Mouse (Mus musculus): Measurements from ENCODE around the gene Ncbp1.

DNA sequence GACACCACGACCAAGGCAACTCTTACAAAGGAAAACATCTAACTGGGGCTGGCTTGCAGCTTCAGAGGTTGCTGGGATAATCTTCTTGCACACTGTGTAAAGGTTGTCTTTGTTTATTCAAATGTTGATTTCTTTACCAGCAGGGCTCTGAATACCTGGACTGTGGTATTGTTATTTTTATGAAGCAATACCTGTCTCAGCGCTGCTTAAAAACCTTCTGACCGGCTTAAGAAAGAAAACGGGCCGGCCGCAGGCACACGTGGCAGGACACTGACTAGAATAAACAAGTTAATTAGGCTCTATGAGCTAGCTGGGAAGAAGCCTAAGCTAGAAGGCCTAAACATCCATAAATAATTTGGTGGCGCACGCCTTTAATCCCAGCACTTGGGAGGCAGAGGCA is 47.5 kb downstream of the Ncbp1 start:
- no peak for TF ChIP-seq CTCF (IDR thresholded peaks at IDR 0.05; ENCODE audit: extremely low read depth, insufficient read depth, insufficient read length, insufficient replicate concordance)
- no peak for TF ChIP-seq POLR2A (IDR thresholded peaks at IDR 0.05; ENCODE audit: low read depth, low read length)
